Mouse (Mus musculus): Measurements from ENCODE around the gene Gm36245.
"Not testable (repeated sequence)": the region's sequence is repeated elsewhere in the genome, so short reads cannot be mapped to it uniquely, and the experiment has no call there.

Gm36245 gene

GRCm38 (mm10) chr15:77598958-77599357 is at the start of gene Gm36245:
TSS of gene Gm36245 (plus strand) at chr15:77599258.
- DNase-seq (ENCODE audit: low spot score): no peak

GRCm38 (mm10) chr15:77561792-77562191 is 37.3 kb upstream of the Gm36245 start, which contains the start of gene 1700025B11Rik:
TSS of gene 1700025B11Rik (minus strand) at chr15:77561892.
- no peak for DNase-seq (ENCODE audit: low spot score)

GRCm38 (mm10) chr15:77563219-77563618 is 35.8 kb upstream of the Gm36245 start:
- no peak for DNase-seq (ENCODE audit: low spot score)

- DNase-seq (ENCODE audit: low spot score): no peak
These were observed 20.3 kb upstream of the Gm36245 start for GRCm38 (mm10) chr15:77578801-77579200.

- DNase-seq (ENCODE audit: low spot score): no peak
These were observed 19.7 kb upstream of the Gm36245 start for GRCm38 (mm10) chr15:77579311-77579710.

GRCm38 (mm10) chr15:77581681-77582080 is 17.4 kb upstream of the Gm36245 start:
- DNase-seq (ENCODE audit: low spot score): peak; percentile 19

GRCm38 (mm10) chr15:77587026-77587425 is 12.0 kb upstream of the Gm36245 start:
- no peak for DNase-seq (ENCODE audit: low spot score)

- DNase-seq (ENCODE audit: low spot score): no peak
These were observed 10.1 kb upstream of the Gm36245 start for GRCm38 (mm10) chr15:77588981-77589380.

GRCm38 (mm10) chr15:77590881-77591280 is 8.2 kb upstream of the Gm36245 start:
- no peak for DNase-seq (ENCODE audit: low spot score)

GRCm38 (mm10) chr15:77593557-77593956 is 5.5 kb upstream of the Gm36245 start:
- DNase-seq (ENCODE audit: low spot score): no peak

- no peak for DNase-seq (ENCODE audit: low spot score)
These were observed 3.1 kb upstream of the Gm36245 start, which contains the start of gene Apol10b for GRCm38 (mm10) chr15:77595961-77596360. TSS of gene Apol10b (minus strand) at chr15:77596125.

- no peak for DNase-seq (ENCODE audit: low spot score)
These were observed 629 bp upstream of the Gm36245 start for GRCm38 (mm10) chr15:77598429-77598828.

- no peak for DNase-seq (ENCODE audit: low spot score)
These were observed 7.0 kb downstream of the Gm36245 start for GRCm38 (mm10) chr15:77606069-77606468.

GRCm38 (mm10) chr15:77624710-77625109 is 25.7 kb downstream of the Gm36245 start:
- no peak for DNase-seq (ENCODE audit: low spot score)

- DNase-seq (ENCODE audit: low spot score): not testable (repeated sequence)
These were observed 27.4 kb downstream of the Gm36245 start for GRCm38 (mm10) chr15:77626471-77626870.

GRCm38 (mm10) chr15:77628647-77629046 is 29.6 kb downstream of the Gm36245 start:
- peak; percentile 6 for DNase-seq (ENCODE audit: low spot score)

- DNase-seq (ENCODE audit: low spot score): not testable (repeated sequence)
These were observed 30.8 kb downstream of the Gm36245 start for GRCm38 (mm10) chr15:77629822-77630221.

- DNase-seq (ENCODE audit: low spot score): not testable (repeated sequence)
These were observed 44.1 kb downstream of the Gm36245 start, which contains the start of gene Apol11b for GRCm38 (mm10) chr15:77643176-77643575. TSS of gene Apol11b (minus strand) at chr15:77643286.

- DNase-seq (ENCODE audit: low spot score): not testable (repeated sequence)
These were observed 52.1 kb downstream of the Gm36245 start for GRCm38 (mm10) chr15:77651143-77651542.
